Mouse (Mus musculus) cerebellum, adult (tissue): ENCODE measurements around the gene Miga2.
A peak's percentile ranks its signal among the peaks of the same experiment; 100 is the strongest.

Experiments used
- ATAC-seq: cut with Nextera tagmentation; 2 replicates; pipeline ENCODE4 v1.9.2; 2017; ENCODE audit warnings: mild to moderate bottlenecking, moderate library complexity, mixed read lengths; ENCODE audit not compliant: insufficient number of reproducible peaks, low FRiP score, low TSS enrichment

The Miga2 gene

DNA sequence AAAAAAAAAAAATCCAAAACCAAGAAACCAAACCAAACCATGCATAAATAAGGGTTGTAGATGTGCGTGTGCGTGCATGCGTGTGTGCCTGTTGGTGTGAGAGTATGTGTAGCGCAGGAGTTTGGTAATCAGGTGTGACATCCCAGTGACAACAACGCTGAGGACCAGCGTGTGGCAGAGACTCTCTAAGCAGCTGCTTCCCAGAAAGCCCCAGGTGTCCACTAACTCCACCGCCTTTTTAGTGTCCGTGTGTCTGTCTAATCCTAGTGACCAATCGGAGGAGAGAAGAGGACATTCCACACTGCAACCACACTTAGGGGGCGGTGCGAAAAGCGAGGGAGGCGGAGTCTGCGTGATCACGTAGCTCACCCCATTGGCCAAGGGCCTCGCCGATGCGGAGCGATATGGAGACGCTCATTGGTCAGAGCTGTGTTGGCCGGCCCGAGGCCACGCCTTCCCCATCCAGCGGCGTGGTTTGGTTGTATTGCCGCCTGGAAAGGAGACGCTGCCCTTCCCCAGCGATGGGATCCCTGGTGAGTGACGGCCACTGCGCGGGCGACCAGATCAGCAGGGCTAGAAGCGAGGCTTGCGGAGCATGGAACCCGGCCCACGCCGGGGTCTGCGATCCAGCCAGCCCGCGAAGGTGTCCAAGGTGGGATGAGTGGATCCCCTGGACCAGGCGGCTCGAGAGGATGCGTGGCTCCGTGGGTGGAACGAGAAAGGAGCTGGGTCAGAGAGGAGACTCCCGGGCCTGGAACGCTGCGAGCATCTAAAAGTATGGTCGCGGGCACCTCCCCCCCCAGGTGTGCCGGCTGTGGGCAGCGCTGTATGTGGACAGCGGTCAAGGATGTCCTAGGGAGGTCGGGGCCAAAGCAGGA is at the start of gene Miga2:
Miga2 (plus strand) TSS at position 461 of the 878 bp plus-strand sequence.
- peak; percentile 96 for ATAC-seq

DNA sequence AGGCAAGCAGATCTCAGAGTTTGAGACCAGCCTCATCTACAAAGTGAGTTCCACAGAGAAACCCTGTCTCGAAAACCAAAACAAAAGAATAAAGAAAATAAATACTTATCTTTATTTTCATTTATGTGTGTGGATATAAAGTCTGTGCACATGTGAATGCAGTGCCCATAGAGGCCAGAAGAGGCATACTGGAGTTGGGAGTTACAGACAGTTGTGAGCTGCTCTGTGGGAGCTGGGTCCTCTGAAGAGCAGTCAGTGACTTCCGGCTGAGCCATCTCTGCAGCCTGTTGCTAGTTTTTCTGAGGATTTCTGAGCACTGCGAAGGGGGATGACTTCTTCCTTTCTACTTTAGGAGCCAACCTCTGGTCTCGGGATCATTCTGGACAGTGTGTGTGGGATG is 47.9 kb upstream of the Miga2 start:
- ATAC-seq, result no peak

DNA sequence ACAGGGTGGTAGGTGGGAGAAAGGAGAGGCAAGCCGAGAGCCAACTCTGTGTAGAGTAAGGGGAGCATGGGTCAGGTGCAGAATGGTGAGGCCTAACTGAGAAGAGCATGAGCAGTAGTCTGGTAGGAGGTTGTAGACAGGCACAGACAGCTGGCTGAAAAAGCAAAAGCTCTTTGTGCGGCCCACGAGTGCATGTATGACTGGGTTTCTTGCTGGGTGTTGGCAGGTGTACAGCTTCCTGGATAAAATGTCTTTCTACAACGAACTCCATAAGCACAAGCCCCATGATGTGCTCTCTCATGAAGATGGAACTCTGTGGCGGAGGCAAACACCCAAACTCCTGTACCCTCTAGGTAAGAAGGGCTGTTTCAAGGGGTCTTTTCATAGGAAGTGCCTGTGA is 47.1 kb upstream of the Miga2 start:
- no peak for ATAC-seq

DNA sequence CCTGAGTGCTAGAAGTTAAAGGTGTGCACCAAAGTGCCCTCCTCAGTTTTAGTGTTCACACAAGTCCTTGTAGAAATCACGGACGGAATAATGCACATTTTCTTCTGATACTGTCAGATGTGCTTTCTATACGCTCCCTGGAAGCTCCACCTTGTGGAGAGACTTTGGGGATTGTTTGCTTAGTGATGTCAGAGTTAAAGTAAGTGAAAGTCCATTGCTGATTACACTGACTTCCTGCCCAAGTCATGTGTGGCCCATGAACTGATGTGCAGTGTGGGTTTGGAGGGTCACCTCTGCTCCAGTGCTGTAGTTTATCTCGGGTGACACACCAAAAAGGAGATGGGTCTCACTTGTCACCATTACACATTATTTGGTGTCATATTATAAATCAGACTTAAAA is 44.8 kb upstream of the Miga2 start:
- ATAC-seq, result no peak

DNA sequence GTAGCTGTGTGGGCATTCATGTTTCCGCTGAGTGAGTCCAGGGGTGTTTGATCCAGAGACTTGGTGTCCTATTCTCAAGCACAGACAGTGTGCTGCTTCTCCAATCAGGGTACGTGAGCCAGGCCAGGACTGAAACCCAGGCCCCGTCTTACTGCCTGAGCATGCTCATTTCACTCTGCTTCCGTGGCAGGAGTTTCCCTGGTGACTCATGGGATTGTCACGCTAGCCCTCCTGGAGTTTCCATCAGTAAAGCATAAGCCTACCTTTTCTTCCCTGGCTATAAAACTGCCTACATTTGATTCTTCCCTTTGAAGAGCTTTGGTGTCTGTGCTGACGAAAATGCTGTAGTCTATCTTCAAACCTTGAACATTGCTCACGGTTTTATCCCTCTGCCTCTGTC is 40.9 kb upstream of the Miga2 start:
- ATAC-seq, result no peak

DNA sequence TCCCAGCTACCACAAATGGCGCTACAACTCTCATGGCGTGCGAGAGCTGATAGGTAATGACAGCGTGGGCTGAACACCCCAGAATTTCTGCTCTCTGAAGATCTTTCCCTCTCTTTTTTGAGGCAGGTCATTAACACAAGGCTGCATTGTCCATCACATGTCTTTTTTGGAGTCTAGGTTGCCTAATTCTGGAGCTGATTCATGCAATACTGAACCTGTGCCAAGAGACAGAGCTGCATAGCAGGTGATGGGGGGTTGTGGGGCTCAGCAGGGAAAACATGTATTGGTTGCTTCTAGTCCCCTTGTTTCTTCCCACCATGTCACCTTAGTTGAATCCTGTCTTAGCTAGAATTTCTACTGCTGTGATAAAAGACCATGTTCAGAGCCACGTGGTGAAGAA is 38.7 kb upstream of the Miga2 start:
- no peak for ATAC-seq

DNA sequence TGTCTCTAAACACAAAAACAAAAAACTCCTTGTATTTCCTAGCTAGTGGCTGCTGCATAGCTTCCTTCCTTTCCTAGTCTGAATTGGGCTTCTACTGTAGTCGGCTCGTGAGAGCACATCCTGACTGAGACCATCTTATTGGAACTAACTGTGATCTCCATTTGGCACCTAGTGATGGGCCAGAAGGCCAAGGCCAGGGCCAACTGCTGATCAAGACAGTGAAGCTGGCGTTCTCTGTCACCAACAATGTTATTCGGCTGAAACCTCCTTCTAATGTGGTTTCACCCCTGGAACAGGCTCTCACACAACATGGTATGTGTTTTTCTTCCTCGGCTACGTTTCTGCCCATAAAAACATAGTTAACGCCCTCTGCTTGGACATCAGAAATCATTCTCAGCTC is 36.8 kb upstream of the Miga2 start:
- no peak for ATAC-seq

DNA sequence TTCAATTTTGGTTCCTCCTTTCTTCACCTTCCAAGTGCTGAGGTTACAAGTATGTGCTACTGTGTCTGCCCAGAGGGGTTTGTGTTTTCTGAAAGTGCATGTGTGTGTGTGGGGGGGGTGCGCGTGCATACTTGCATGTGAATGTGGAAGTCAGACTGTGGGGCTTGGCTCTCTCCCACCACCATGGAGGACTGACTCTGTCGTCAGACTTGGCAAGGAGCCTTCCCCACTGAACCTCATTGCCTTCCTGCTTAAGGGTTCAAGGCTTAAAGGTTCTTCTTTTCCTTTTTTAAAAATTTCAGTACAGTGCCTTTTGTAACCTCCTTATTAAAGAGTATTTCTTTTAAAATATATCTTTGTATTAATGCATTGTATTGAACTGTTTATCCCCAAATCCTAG is 35.2 kb upstream of the Miga2 start:
- no peak for ATAC-seq

DNA sequence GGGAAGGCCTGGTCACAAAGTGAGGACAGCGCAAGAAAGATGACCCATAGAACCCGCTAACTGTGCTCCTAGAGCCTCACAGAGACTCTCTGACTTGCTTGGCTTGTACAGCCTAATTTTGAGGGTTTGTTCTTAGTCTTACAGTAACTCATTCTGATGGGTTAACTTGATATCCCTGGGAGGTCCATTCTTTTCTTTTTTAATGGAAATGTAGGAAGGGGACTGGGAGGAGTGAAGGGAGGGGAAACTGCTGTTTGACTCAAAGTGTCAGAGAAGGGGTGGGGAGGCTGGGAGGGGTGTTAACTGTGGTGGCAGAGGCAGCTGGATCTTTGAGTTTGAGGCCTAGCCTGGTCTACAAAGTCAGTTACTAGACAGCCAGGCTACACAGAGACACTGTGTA is 28.7 kb upstream of the Miga2 start:
- no peak for ATAC-seq

DNA sequence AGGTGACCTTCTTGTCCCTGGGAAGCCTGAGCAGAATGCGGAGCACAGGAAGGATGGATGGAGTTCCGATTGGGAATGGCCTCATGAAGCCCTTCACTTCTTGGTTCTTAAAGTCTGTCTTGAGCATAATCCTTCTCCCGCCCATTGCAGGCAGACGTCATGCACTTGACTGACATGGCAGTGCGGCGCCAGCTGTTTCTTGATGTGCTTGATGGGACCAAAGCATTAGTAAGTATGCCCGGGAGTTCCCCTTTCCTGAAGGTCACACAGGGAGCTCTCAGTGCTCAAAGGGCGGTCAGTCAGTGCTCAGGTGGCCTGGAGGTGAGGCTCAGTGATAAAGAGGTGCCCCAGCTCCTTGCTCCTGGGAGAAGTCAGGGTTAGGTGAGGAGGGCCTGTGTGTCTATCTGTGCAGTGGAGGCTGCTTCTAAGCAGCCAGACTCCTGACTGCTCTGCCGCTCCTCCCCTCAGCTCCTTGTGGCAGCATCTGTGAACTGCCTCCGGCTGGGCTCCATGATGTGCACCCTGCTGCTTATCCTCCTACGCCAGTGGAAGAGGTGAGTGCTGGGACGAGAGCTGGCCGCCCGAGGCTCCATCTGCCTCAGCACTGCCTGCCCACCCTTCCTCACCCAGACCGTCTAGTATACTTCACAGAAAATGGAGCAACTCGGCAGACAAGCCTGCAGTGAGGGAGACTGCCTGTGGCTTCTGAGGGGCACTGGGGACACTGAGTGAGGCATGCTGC is 27.7 kb upstream of the Miga2 start:
- peak; percentile 41; the same call in 1 of the 2 replicates for ATAC-seq

DNA sequence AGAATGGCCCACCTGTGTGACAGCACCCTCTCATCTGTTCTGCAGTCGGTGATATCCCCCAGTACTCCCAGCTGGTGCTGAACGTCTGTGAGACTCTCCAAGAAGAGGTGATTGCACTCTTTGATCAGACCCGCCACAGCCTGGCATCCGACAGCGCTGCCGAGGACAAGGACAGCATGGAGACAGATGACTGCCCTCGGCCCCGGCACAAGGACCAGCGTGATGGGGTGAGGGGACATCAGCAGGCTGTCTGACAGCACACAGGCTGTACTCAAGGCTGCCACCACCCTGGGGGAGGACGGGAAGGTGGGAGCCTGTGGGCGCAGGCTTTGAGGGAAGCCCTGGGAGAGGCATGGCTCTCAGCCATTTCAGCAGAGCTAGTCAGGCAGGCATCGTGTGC is 26.9 kb upstream of the Miga2 start:
- ATAC-seq, result no peak

DNA sequence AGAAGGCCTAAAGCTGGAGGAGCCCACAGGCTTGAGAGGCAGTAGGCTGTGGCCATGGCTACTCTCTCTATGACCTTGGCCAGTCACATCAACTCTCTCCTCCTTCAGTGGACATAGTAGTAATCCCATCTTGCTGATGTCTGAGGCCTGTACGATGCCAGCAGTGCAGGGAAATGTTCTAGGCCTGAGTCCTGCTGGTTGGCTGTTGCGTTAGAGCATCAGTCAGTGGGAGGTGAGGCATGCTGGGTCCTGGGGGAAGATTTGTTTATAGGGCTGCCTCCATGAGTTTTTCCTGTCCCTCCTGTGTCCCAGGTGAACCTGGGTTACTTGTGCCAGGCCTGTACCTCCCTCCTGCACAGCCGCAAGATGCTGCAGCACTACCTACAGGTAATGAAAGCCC is 22.0 kb upstream of the Miga2 start:
- no peak for ATAC-seq

DNA sequence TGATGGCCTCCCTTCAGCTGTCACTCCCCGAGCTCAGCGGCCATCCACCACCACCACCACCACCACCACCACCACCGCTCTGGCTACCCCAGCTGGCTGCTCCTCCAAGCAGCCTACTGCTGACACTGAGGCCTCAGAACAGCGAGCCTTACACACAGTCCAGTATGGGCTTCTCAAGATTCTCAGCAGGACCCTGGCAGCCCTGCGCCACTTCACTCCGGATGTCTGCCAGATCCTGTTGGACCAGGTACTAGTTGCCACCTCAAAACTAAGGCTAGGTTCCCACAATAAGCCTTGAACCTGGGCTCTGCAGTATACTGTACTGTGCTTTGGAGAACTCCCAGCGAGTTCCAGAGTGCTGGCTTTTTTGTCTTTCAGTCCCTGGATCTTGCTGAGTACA is 21.5 kb upstream of the Miga2 start:
- no peak for ATAC-seq

DNA sequence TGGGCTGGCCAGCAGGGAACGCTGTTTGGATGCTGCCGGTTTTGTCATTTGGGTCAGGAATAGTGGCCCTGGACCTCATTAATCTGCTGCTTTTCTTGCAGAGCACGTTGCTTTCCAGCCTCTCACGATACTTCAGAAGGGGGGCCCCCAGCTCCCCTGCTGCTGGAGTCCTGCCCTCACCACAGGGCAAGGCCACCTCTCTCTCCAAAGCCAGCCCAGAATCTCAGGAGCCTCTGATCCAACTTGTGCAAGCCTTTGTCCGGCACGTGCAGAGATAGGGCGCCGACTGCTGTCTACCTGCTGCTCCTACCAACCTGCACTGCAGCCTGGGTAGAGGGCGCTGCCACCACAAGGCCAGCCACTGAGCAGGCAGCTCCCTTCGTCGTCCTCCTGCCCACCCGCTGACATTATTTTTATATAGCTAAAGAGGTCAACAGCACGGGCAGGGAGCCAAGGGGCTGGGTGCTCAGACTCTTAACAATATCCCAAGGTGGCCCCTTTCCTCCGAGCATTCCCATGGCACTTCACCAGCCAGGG is 20.4 kb upstream of the Miga2 start:
- ATAC-seq, result no peak

DNA sequence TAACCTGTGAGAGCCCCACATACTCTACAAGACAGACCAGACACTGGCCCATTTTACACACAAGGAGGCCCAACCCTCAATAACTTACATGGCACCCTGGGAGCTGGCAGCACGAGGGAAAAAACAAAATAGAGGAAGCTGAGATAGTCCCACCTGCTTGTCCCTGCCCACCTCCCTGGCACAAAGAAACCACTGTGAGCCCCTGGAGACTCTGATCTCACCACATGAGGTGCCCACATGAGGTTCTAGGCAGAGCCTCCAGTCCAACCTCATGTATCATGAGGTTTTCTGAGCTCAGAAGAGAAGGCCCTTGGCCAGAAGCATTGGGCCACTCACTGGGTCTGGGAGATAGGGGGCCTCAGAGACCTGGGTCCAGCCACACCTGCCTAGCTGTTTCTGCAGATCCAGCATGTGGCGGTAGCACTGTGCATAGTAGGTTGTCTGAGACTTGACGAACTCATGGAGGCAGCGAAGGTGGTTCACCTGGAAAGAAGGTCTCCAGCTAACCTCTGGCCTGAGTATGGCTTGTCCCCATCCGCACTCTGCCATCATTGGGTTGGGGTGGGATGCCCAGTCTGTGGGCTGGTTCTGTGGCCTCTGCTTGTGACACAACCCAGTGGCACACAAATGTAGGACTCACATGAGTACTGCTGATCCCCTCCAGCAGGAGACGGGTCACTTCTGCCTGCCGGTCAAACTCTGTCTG is 17.9 kb upstream of the Miga2 start:
- no peak for ATAC-seq

DNA sequence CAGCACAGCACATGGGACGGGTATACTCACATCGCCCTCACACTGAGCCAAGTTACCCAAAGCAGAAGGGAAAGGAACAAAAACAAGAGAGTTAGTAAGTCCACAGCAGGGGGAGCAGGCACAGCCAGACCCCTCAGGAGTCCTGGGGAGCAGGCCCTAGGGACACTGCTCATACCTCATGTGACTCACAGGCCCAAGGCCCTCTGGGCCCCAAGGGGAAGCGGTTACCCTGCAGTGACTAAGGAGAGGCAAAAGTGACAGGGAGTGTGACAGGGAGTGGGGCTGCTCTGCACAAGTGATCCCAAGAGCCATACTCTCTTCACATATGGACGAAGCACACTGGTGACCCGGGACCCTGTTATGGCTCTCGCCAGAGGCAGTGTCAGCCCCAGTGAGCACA is 14.8 kb upstream of the Miga2 start:
- ATAC-seq, result no peak

DNA sequence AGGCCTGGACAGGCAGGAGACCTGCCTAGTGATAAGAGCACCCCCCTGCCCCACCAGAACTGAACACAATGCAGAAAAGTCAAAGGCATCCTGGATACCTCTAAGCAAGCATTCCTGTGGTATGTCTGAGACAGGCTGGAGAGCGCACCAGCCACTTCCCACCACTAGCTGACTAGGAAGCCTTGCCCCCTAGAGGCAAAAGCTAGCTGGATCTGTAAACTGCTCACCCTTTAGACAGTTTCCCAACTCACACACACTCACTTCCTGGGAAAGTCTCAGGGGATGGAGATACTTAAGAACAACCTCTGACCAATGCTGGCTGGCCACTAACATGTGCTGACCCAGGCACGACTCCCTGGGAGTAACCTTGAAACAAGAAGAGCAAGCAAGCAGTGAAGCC is 12.9 kb upstream of the Miga2 start:
- no peak for ATAC-seq

DNA sequence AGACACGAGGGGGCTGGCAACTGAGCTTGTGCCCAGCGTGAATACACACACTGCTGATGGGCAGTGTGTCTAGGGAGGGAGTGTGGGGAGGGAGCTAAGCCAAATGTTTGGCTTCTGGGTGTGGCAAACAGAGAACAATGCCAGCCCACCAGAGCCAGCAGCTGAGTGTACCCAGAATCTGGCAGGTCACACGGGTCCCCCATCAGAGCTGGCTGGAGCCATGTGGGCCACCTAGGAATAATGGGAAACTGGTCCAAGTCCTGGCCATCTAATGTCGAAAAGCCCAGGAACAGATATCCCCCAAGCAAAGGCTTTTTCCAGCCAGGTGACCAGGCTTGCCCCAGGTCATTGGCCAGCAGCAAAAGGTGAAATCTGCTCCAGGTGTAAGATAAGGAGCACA is 8.2 kb upstream of the Miga2 start:
- ATAC-seq, result 0 out of 2 replicates have a peak, but pooled peaks have one; percentile 22

DNA sequence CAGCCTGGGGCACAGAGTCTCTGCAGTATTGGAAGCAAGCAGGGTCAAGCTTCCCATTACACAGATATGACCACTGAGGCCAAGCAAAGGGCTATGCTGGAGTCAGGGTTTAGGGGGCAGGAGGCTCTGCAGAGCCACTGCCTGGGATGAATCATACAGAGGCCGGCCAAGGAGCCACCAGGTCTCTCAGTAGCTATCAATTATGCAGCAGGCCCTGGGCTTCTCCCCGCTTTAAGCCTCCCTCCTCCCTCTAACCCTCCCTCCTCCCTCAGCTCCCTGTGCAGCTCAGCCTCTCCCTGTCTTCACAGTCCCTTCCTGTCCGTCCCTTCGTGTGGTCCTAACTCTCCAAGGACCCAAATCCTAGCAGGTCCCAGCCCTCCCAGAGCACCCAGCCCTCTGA is 7.8 kb upstream of the Miga2 start:
- ATAC-seq, result no peak

DNA sequence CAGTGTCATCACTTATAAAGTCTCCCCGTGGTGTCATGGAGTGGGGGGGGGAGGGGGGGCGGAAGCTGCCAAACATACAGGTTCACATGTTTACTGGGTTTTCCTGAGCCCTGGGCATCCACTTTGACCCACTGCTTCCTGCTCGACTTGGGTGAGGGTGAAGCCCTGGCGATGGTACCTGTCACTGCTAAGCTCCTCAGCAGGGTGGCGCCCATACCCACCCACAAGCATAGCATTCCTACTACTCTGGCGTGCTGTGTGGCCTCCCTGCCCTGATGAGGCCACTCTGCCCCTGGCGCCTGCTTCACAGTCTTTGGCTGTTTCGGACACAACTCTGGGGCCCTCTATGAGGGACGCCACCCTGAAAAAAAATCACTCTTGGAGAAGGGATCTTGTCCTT is 7.1 kb upstream of the Miga2 start:
- no peak for ATAC-seq
